Mouse (Mus musculus): Measurements from ENCODE around the gene Pramef12.

- no peak for TF ChIP-seq CTCF (IDR thresholded peaks at IDR 0.05; ENCODE audit: extremely low read depth, insufficient read depth, low read length)
- TF ChIP-seq POLR2A (IDR thresholded peaks at IDR 0.05; ENCODE audit: extremely low read depth, insufficient read depth, low read length), result no peak
These were observed 45.0 kb upstream of the Pramef12 start, which contains the start of gene Gm9944 for GRCm38 (mm10) chr4:144453217-144453616.

Measured in cortical plate, adult 2 months (tissue).